Mouse (Mus musculus) forebrain, embryonic 16.5 days (tissue): ENCODE data around the gene Plk5. TPM values are rescaled to one million over a fixed set of nuclear protein-coding genes. Genes with fewer than 3 reads are reported as not detected.

Experiments used
- ATAC-seq: fragments of 200-750 bp; cut with Nextera tagmentation; 2 replicates; pipeline ENCODE4 v1.8.0; 2017; ENCODE audit warnings: mild to moderate bottlenecking, moderate library complexity
- H3K27ac ChIP-seq: fragments of 300-500 bp; sonication (generic); 2 replicates; pipeline ENCODE4 v1.5.1; 2014; ENCODE audit warnings: low read length, control low read depth
- H3K27me3 ChIP-seq: fragments of 300-500 bp; sonication (generic); replicated peaks from 2 replicates; pipeline ENCODE4 v1.6.1; 2014; ENCODE audit warnings: low read length; ENCODE audit not compliant: control insufficient read depth, insufficient read depth
- H3K36me3 ChIP-seq: fragments of 300-500 bp; sonication (generic); 2 replicates; pipeline ENCODE4 v1.6.1; 2014; ENCODE audit not compliant: control insufficient read depth, insufficient read depth
- H3K4me1 ChIP-seq: fragments of 300-500 bp; sonication (generic); replicated peaks from 2 replicates; pipeline ENCODE4 v1.6.1; 2014; ENCODE audit warnings: low read length; ENCODE audit not compliant: control insufficient read depth, insufficient read depth
- H3K4me2 ChIP-seq: fragments of 300-500 bp; sonication (generic); 2 replicates; pipeline ENCODE4 v1.6.1; 2014; ENCODE audit warnings: mild to moderate bottlenecking, low read length, control low read depth
- H3K4me3 ChIP-seq: fragments of 300-500 bp; sonication (generic); replicated peaks from 2 replicates; pipeline ENCODE4 v1.5.1; 2014; ENCODE audit warnings: mild to moderate bottlenecking, low read length, control low read depth
- H3K9ac ChIP-seq: fragments of 300-500 bp; sonication (generic); replicated peaks from 2 replicates; pipeline ENCODE4 v1.6.1; 2014; ENCODE audit warnings: low read depth, low read length, control low read depth
- H3K9me3 ChIP-seq: fragments of 300-500 bp; sonication (generic); 2 replicates; pipeline ENCODE4 v1.6.1; 2016; ENCODE audit warnings: low read length; ENCODE audit not compliant: control insufficient read depth
- WGBS: fragments of 180-500 bp; shearing (Covaris S2); extraction: QIAGEN DNeasy Blood & Tissue Kit; methylation state at CpG from one replicate; pipeline ENCODE4 v1.1.7; 2014; 5-methylcytosine and 5-hydroxymethylcytosine counted together
- polyA plus RNA-seq: library from polyadenylated mRNA; unstranded; fragments of >200 nt; fragmentation: Nextera tagmentation; extraction: Ambion mirVana; gene quantifications from 2 replicates; pipeline ENCODE4 v1.2.1, GENCODE M21; 2015

The Plk5 gene
- polyA plus RNA-seq, 1 experiment from 2014 or later, result 4.5 TPM

GRCm38 (mm10) chr10:80399973-80400703 lies 43.9 kb downstream of the Plk5 start:
- peak overlapping the region; percentile 74 for H3K4me2 ChIP-seq
- H3K9ac ChIP-seq, result peak overlapping the region; percentile 57
- no peaks in the 10 kb centered on the region for H3K9me3 ChIP-seq
- H3K4me1 ChIP-seq, result peaks cover 27% of the 10 kb centered on the region
- ATAC-seq, result no peak
- H3K27ac ChIP-seq, result peak overlapping the region; percentile 89
- H3K27me3 ChIP-seq, result no peaks in the 10 kb centered on the region
- H3K4me3 ChIP-seq, result peak overlapping the region; percentile 71
- peaks cover 21% of the 10 kb centered on the region for H3K36me3 ChIP-seq
- WGBS, result 9% methylated on average over 17 of the region's 17 CpGs

DNA sequence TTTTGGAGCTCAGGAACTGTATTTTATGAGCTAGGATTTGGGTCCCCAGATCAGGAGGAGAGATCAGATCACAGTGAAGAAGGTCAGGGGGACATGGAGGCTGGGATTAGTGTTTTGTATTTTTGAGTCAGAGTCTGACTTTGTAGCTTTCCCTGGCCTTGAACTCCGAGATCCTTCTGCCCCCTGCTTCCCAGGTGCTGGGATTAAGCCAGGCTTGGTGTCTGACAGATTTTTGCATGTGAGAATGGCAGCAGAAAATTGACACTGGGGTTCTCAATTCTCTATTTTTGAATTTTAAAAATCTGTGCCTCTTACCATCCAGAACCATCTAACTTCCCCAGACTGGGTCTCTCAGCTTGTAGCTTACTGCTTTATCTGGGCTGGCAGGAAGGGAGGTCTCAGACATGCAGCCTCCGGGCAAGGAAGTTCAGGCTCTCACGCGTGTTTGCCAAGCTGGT lies 44.5 kb downstream of the Plk5 start:
- no peak overlapping the region for H3K27ac ChIP-seq
- H3K9ac ChIP-seq, result no peak overlapping the region
- peaks cover 33% of the 10 kb centered on the region for H3K4me1 ChIP-seq
- H3K9me3 ChIP-seq, result no peaks in the 10 kb centered on the region
- 84% methylated on average over 4 of the region's 4 CpGs for WGBS
- no peak overlapping the region for H3K4me3 ChIP-seq
- H3K27me3 ChIP-seq, result no peaks in the 10 kb centered on the region
- H3K4me2 ChIP-seq, result no peak overlapping the region
- H3K36me3 ChIP-seq, result peaks cover 16% of the 10 kb centered on the region
- ATAC-seq, result no peak

DNA sequence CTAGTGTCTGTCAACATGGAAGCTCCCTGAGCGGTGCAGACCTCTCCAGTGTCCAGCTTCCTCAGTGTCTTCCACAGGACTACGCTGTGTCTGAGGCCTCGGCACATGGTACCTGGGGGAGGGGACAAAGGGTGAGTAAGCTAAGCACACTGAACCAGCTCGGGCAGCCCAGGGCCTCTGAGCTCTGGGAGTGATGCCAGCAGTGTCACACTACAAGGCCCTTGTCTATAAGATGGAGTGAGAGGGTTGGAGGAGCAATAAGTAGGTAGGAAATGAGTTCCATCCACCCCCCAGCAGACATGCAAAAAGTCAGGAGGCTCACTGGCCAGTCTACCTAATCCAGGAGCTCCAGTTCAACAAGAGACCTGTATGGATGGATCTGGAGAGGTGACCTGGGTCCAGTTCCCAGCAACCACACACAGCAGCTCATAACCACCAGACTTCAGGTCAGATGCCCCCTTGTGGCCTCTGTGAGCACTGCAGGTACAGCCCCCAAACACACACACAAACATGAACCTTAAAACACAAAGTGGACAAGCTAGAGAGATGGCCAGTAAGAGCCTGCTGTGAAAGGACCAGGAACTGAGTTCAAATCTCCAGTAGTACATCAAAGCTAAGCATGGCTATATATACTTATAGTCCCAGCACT lies 46.9 kb downstream of the Plk5 start:
- Histone ChIP-seq H3K4me3 (no peak overlapping the region), H3K27ac (no peak overlapping the region), H3K9me3 (no peaks in the 10 kb centered on the region), H3K4me1 (peaks cover 28% of the 10 kb centered on the region), H3K4me2 (no peak overlapping the region), H3K36me3 (peaks cover 16% of the 10 kb centered on the region), H3K27me3 (no peaks in the 10 kb centered on the region), H3K9ac (no peak overlapping the region)
- ATAC-seq, result no peak
- 97% methylated on average over 4 of the region's 4 CpGs for WGBS

- WGBS, result 59% methylated on average over 10 of the region's 10 CpGs
- ATAC-seq, result no peak
- Histone ChIP-seq H3K36me3 (peaks cover 18% of the 10 kb centered on the region), H3K4me2 (peak overlapping the region; percentile 97), H3K9me3 (no peaks in the 10 kb centered on the region), H3K27ac (no peak overlapping the region), H3K27me3 (no peaks in the 10 kb centered on the region), H3K9ac (peak overlapping the region; percentile 78), H3K4me1 (peaks cover 21% of the 10 kb centered on the region), H3K4me3 (peak overlapping the region; percentile 83)
Observed at GRCm38 (mm10) chr10:80405481-80406173, 49.4 kb downstream of the Plk5 start.

DNA sequence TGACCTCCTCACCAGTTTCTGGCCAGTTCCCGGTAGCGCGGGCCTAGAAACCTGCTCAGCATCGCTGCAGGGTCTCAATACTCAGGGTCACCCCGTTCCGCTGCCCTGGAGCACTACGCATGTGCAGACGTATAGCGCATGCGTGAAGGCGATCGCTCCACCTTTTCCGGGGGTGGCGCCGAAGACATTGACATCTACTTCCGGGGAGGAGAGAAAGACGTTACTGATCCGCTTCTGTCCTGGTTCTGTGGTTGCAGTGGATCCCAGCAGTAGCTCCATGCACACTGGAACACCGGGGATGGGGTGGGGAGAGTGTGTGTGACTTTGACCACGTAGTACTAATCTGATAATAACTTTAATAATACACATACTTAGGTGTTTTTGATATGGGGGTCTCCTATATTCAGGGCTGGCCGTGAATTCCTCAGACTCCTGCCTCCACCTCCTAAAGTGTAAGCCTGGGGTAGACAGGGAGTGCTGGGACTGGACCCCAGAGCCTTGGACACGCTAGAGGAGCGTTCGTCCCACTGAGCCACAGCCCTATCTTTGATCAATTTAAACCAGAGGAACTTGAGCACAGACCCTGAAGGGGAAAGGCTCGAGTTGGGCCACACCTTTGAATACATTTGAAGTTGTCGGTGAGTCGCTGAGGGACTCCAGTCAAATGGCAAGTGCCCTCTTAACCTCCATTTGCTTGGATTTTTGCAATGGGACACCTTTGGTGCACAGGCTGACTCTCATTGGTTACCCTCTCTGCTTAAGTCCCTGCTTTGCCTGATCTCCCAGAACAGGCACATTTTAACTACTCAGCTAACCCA lies 50.6 kb downstream of the Plk5 start, which contains the start of gene Uqcr11:
TSS of gene Uqcr11 (minus strand) at position 147 of the 818 bp plus-strand sequence.
- peak within 1 kb of the TSS; percentile 78 for H3K9ac ChIP-seq
- H3K9me3 ChIP-seq, result no peaks in the 10 kb centered on the region
- peak within 1 kb of the TSS; percentile 74 for H3K27ac ChIP-seq
- H3K4me2 ChIP-seq, result peak within 1 kb of the TSS; percentile 97
- H3K27me3 ChIP-seq, result no peaks in the 10 kb centered on the region
- H3K4me3 ChIP-seq, result peak within 1 kb of the TSS; percentile 83
- WGBS, result 2% methylated on average over 27 of the region's 27 CpGs
- ATAC-seq, result peak; percentile 89
- peaks cover 21% of the 10 kb centered on the region for H3K4me1 ChIP-seq
- peaks cover 23% of the 10 kb centered on the region for H3K36me3 ChIP-seq

GRCm38 (mm10) chr10:80407924-80408323 lies 51.7 kb downstream of the Plk5 start:
- no peaks in the 10 kb centered on the region for H3K9me3 ChIP-seq
- H3K27ac ChIP-seq, result no peak overlapping the region
- 46% methylated on average over 4 of the region's 4 CpGs for WGBS
- H3K27me3 ChIP-seq, result no peaks in the 10 kb centered on the region
- peaks cover 21% of the 10 kb centered on the region for H3K4me1 ChIP-seq
- H3K9ac ChIP-seq, result no peak overlapping the region
- H3K4me3 ChIP-seq, result no peak overlapping the region
- no peak for ATAC-seq
- H3K4me2 ChIP-seq, result no peak overlapping the region
- H3K36me3 ChIP-seq, result peaks cover 24% of the 10 kb centered on the region

DNA sequence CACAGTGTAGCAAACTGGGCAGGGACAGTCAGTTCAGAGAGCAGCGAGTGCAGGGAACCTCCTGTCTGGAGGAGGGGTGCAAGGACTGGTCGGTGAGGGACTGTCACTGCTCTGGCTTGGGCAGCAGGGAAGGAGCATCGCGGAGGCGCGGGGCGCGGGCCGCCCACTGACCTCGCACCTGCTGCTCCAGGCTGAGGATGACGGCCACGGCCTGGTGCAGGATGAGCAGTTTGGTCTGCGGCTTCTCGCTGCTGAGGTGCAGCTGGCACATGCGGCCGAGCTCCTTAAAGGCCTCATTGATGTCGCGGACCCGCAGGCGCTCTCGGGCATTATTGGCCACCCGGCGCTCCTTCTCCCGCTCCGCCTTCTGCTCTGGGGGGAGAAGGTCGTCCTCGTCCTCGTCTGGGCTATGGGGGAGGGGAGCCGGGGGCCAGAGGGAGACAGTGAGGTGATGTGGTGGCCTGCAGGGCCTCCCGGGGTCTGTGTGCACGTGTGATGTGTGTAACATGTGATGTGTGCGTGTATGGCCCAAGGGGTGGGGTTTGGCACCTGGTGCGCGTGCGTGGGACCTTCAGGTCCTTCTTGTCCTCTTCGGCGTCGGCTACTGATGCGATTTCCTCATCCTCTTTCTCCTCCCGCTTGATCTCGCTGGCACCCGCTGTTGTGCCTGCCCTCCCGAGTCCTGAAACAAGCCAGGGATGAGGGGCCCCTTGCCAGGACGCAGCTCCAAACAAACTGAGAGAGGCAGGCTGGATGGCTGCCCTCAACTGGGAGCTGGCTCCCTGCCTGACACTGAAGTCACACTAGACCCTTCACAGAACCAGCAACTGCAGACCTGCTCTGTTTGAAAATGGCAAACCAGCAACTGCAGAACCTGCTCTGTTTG lies 56.6 kb downstream of the Plk5 start:
- H3K4me3 ChIP-seq, result no peak overlapping the region
- H3K9me3 ChIP-seq, result no peaks in the 10 kb centered on the region
- no peak overlapping the region for H3K4me2 ChIP-seq
- peak; percentile 29; the same call in 1 of the 2 replicates for ATAC-seq
- peaks cover 48% of the 10 kb centered on the region for H3K36me3 ChIP-seq
- 66% methylated on average over 44 of the region's 44 CpGs for WGBS
- no peak overlapping the region for H3K9ac ChIP-seq
- H3K27ac ChIP-seq, result peak overlapping the region; percentile 50
- no peaks in the 10 kb centered on the region for H3K27me3 ChIP-seq
- peaks cover 3% of the 10 kb centered on the region for H3K4me1 ChIP-seq
